Mouse (Mus musculus) central nervous system, embryonic 18 days (tissue): ENCODE measurements around the gene Phtf2. TPM values are rescaled to one million over a fixed set of nuclear protein-coding genes. Genes with fewer than 3 reads are reported as not detected.

ENCODE experiments used
- polyA plus RNA-seq: library from polyadenylated mRNA; depleted of rRNA; stranded (reverse); fragments of >200 nt; gene quantifications from 2 replicates; pipeline ENCODE4 v1.2.3, GENCODE M21; 2012; rRNA removed

The Phtf2 gene
- polyA plus RNA-seq = 16.9 and 17.7 TPM in 2 replicates

DNA sequence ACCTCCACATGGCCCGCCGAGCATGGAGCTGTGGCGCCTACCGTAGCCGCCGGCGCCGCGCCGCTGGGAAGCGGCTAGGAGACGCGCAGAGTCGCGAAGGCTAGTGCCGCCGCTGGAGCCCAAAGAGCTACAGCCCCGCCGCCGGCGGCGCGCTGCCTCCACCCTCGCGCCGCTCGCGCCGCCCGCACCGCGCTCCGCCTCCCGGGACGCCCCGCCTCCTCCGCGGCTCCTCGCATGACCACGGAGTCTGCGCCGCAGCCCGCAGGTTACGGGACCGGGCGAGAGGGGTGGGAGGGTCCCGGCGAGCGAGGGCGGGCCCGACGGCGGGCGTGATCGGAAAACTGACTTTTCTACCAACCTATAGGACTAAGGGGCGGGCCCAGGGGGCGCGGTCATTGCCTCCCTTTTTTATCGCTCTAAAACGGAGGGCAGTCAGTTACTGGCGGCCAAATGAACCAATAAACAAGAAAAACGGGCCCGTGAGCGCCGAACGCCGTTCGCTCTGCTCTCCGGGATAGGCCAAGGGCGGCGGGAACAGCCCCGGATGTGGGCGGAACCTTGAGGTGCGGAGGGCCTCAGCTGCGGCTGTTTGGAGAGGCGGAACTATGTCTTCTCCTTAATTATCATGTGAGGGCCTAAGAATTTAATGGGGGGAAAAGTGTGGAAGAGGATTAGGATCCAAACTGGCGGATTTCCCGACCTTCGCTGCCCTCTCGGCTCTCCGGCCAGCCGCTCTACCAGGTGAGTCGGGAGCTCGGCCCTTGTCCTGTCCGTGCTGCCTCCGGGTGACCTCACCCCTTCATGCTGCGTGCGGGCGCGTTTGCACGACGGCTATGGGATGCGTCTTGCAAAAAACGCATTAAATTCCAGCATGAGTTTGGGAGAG, at the start of gene Phtf2, which contains the start of gene Tmem60:
TSS of gene Phtf2 (minus strand) at position 210 of the 886 bp plus-strand sequence.
TSS of gene Tmem60 (plus strand) at position 277 of the 886 bp plus-strand sequence.

Other genes starting within 250 kb of the Phtf2 start
- 38.6 and 41.2 TPM in 2 replicates for gene Tmem60, start 67 bp upstream of the Phtf2 start, polyA plus RNA-seq
- 7.8 and 8.0 TPM in 2 replicates for gene Rsbn1l, start 74.3 kb upstream of the Phtf2 start, polyA plus RNA-seq
- gene Ptpn12, start 173.8 kb upstream of the Phtf2 start, polyA plus RNA-seq = 92.8 and 94.9 TPM in 2 replicates